Mouse (Mus musculus): ENCODE results near the gene Hdgf. TPM values are rescaled to one million over a fixed set of nuclear protein-coding genes. Genes with fewer than 3 reads are reported as not detected.

Hdgf gene
- total RNA-seq, 2 experiments from 2014 or later: 179 to 182 TPM

DNA sequence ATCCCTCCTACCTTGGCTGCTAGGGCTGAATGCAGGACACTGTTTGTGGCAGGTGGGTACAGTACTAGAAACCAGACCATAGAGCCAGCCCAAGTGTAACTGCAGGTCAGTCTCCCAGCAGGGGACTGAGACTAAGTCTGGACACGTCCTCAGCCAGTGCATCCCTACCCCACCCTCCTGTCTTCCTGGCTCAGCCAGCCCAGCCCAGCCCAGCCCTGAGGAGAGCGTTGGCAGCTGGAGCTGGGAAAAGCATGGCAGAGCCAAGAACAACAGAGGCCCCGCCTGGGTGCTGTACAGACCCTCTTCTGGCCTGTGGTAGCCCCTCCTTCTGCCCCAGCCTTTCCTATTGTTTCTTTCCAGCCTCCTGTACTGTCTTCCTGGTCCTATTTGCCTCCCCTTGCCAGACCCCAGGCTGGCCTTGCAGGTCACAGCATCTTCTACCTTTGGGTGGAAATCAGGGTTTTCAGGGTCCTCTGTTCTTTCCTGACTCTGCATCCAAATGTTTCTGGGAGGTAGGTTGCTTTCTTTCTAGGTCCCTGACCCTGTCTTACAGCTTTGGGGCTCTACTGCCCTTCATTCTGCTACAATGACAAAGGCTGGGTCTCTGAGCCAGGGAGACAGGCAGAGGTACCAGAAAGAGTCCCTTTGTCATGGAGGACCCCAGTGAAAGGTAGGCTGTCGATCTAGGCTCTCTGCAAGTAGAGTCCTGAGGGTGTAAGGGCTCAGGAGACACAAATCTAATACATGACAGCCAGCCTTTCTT, 38.9 kb downstream of the Hdgf start:
- peak in 1 of 2 experiments; percentile 43 for DNase-seq (ENCODE audit: low spot score in 2 of 2)

DNA sequence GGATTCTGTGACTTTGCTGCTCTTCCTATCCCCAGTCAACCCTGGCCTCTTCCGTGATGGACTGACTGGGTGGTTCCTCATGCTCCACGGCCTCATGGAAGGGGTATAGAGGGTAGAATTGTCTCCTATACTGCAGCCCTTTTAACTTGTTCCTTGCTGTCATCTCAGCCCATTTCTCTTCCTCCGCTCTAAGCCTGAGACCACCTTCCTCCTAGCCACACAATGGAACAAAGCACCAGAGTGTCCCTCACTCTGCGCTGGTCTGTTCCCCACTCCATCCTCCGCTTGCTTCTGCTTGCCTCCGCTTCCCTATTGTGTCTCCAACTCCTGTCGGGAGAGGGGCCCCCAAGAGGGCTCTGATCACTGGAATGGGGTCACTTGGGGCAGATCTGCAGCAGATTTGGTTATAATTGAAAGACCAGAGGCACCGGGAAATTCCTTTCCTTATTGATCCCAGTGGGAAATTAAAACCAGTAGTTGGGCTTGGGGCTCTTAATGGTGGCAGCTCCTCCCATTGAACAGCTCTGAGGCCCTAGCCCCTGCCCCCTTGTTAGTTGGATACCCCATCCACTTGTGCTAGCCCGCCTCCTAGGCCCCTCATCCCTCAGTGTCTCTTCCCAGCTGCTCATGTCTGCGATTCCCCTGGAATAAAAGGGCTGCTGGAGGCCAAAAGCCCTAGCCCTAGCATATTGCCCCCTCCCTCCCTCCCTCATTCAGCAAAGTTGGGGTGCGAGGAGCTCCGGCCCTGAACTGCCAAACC, 39.8 kb downstream of the Hdgf start:
- DNase-seq (ENCODE audit: low spot score in 2 of 2): no peak

DNA sequence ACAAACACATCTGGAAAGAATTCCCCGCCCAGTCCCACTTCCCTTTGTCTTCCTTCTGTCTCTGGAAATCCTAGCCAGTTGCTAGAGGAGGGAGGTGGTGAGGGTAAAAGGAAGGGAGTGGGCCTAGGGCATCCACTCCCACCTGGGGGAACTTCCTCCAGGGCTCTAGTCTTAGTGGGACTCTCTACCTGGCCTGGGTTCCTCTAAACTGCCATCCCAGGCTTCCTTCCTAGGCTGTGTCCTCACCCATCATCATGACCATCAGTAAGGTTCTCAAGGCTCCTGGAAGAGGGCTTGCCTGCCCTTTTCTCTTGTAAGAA, 40.4 kb downstream of the Hdgf start:
- no peak for DNase-seq (ENCODE audit: low spot score in 2 of 2)

DNA sequence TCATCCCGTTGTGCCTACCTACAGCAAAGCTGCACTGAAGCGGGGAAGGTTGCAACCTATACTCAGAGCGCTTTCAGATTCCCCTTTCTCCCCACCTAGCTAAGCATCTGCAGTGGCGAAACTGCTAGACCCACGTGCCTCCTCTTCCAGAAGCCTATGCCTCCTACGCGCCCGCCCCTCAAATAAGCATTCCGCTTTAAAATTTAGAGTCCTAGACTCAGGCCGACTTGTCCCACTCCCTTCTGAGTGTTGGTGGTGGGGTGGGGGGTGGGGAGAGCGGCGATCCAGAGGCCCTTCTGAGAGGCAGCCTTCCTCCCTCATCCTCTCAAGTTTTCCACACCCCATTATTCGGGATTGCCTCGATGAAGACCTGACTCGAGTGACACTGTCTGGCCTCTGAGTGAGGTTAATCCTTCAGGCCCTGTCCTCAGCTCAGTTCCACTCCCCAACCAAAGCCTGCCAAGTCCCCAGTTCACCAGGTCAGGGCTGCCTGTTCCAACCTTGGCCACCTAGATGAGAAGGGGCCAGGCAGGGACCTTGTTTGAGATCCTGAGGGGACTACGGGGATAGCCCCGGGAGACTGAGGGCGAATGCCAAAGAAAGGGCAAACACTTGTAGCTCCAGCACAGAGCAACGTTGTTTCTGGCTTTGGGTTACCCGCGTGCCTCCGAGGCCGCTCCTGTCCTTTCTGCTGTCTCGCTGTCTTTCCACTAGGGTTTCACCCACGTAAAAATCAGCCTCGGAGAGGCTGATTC, 41.1 kb downstream of the Hdgf start:
- no peak for DNase-seq (ENCODE audit: low spot score in 2 of 2)

DNA sequence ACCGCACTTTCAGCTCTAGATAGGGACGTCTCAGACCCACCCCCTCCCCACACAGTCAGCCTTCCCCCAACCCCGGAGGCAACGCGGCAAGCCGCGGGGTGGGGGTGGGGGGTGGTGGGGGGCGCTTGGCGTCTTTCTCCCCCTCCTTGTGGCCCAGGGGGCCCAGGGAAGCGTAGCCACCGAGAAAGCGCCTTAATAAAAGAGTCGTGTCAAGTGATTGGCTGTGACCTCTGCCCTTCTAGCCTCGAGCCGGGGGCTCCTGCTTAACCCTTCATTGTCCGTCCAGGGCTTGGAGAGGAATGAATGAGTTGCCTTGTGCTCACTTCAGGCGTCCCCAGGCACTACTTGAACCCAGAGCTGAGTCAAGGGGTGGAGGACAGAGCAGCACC, 41.7 kb downstream of the Hdgf start:
- no peak for DNase-seq (ENCODE audit: low spot score in 2 of 2)

DNA sequence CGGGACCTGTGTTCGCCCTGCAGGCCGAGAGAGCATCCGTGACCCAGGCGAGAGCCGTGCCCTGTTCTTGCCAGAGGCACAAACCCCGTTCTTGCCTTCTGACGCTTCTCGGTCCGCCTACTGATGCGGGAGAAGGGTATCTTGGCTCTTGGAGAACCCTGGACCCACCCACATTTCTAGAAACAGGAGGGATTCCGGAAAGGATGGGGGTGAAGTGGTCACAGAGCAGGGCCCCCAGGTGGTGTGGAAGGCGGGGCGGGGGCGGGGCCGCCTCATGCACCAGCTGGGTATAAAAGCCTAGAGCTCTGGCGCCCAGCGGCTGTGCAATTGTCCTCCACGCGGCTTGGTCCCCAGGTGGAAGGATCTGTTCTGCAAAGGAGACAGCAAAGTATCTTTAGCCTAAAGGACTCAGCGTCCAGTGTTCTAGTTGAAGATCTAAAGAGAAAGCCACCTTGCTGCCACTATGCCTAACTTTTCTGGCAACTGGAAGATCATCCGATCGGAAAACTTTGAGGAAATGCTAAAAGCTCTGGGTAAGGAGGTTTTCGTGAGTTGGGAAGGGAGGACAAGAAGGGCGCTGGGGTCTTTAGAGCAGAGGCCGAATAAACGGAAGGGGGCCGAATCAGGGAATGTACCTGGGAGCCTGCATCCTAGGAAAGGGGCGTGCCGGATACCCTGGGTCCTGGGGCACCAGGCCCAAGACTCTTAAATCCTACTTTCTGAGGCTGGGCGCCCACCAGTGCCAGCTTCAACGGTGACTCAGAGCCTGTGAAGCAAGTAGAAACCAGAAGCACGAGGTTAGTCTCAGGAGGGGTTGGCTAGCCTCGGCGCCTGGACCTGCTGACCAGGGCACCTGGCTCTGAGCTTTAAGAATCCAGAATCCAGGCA, 42.5 kb downstream of the Hdgf start, which contains the start of gene Crabp2:
Gene Crabp2, plus strand, starts transcription at position 289 of the 888 bp plus-strand sequence.
- no peak for DNase-seq (ENCODE audit: low spot score in 2 of 2)

DNA sequence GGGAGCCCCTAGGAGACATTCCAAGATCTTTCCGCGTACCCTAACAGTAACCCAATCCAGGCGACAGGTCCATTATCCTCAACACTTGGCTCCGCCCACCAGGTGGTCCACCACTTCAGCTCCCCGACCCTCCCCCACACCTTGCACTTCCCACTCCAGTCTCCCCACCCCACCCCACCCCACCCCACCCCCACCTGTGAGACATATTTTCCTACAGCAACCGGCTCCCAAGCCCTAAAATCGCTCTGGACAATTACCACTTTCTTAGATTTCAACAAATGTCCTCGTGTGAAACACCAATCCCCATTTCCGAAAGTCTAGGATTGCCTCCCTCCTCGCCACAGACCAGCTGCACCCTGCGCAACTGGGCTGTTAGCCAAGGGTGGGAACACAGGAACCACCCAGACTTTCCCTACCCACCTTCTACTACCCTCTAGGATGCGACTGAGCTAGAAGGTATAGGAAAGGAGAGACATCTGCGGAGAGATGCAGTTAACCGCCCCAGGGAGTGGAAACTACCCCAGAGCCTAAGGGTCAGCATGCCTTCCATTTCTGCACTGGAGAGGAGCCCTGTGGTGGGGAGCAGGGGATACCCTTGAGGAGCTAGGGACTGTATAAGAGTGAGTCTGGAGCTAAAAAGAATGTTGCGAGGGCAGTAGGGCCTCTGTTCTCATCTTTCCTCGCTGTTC, 43.3 kb downstream of the Hdgf start:
- no peak for DNase-seq (ENCODE audit: low spot score in 2 of 2)

DNA sequence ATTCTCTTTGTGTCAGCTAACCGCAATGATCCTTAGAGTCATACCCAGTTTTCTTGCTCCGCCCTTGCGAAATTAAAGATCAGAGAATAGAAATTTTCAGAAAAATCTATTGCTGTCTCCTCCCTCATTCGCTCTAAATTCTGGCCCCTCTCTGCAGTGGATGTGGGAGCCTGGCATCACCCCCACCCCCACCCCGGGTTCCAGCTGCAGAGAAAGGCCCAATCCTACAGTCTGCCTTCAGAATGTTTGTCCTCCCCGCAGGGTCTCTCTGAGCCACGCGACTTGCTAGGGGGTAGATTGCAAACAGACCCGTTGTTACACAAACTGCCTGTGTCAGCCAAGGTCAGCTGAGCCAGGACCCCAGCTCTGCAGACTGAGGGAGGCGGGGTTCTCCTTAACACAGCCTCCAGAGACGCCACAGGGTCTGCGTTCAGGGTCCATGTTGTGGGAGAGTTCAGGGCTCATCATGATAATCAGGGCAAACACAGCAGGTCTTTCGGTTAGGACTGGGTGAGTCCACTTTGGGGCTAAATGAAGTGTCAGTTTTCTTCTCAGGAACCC, 43.9 kb downstream of the Hdgf start:
- DNase-seq (ENCODE audit: low spot score in 2 of 2): no peak

DNA sequence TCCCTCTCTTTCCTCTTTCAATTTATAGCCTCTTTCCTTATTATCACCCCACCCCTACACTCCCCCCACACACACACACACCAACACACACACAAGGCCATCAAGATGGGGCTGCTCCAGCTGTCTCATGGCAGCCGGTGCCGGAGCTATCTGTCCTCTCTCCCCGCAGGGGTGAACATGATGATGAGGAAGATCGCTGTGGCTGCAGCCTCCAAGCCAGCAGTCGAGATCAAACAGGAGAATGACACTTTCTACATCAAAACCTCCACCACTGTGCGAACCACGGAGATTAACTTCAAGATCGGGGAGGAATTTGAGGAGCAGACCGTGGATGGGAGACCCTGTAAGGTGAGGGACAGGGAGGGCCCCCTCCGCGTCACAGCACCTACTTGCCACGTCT, 45.8 kb downstream of the Hdgf start:
- no peak for DNase-seq (ENCODE audit: low spot score in 2 of 2)

DNA sequence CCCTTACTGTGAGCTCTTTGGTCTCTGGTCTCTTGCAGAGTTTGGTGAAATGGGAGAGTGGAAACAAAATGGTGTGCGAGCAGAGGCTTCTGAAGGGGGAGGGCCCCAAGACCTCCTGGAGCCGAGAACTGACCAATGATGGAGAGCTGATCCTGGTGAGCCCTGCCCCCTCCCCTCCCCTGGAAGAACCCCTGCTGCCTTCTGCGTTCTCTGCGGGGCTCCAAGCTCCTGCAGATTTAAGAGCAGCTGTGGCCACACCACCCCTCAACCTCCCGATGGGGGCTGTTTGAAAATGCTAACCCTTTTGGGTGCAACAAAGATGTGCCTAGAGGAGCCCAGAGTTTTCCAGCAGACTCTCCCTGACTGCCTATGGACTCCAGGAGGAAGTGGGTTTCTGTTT, 46.3 kb downstream of the Hdgf start:
- DNase-seq (ENCODE audit: low spot score in 2 of 2): peak in 1 of 2 experiments; percentile 43

DNA sequence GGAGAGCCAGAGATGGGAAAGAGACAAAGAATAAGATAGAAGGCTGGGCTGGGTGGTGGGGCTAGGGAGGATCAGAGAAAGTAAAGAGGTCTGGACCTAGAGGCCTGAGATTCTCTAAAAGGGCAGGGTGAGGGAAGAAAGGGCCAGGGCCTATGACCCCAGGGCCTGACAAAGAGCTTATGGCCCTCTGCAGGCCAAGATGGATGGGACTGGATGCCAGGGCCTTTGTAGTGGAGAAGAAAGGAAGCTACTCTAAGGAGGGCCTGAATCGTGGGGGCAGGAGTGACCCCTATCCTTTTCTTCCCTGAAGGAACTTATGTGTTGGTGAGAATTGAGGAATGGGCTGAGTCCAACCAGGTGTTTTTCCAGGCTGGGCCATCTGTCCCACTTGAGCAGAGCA, 51.9 kb downstream of the Hdgf start:
- no peak for DNase-seq (ENCODE audit: low spot score in 2 of 2)

DNA sequence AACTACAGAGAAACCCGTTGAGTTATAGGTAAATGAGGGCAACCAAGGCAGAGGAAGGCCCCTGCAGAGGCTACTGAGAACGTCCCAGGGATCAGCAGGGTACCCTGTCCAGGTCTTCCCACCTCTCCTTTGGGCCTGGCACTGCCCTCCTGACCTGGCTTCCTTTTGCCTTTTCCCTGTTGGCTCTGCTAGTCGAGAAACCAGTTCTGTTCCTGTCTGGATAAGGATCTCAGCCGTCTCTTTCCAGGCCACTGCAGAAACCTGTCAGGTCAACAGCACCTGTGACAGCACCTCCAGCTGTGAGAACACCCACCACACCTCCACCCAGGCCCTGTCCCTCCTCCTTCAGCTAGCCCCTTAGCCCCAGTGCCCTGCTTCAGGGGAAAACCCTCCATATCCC, 52.4 kb downstream of the Hdgf start:
- no peak for DNase-seq (ENCODE audit: low spot score in 2 of 2)

DNA sequence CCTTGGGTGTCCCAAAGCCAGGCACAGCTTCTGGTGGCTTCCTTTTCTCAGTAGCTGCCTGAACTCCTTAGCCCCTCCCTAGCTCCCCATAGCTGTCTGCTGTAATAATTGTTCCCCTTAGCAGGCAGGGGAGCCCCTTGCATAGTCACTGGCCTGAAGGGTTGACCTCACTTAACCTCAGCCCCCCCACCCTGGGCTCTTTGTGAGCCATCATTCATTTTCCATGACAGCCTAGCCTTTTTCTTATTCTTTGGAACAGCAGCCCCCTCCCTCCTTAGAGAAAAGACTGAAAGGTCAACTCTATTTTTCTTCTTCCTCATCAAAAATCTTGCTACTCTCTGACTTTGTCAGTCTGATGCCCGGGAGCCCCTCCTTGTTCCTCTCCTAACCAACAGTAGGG, 52.8 kb downstream of the Hdgf start:
- DNase-seq (ENCODE audit: low spot score in 2 of 2): no peak

DNA sequence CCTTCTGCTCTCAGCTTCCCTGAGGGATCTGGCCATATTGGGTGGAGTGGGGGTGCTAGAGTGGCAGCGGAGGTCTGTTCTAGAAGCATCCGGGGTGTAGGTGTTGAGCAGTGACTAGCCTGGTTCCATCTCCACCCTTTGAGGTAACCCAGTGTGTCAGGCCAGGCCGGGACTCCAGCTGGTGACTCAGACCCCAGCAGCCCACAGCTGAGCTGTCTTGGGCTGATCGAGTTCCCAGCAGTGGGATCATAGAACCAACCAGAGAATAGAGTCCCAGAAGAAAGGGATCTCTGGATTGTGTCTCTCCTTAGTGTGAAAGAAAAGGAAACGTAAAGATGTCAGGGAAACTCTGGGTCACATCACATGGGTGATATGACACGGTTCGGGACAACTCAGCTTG, 53.2 kb downstream of the Hdgf start:
- DNase-seq (ENCODE audit: low spot score in 2 of 2): no peak

DNA sequence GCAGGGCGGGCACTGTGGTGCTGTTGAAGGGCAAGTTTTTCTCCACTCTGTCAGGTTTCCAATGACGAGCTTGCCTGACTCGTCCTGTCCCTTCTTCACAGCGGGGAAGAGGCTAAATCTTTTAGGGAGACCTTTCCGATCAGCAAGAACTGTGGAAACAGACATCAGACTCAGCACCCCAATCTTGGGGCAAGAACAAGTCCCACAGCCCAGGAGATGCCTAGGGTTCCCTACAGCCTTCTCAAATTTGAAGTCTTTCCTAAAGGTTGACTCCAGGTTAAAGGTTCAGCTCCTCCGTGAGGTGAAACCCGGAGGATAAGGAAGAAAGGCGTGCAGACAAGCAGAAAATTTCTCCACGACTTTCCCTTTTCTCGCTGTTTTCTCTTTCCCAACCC, 54.1 kb downstream of the Hdgf start:
- DNase-seq (ENCODE audit: low spot score in 2 of 2): no peak

DNA sequence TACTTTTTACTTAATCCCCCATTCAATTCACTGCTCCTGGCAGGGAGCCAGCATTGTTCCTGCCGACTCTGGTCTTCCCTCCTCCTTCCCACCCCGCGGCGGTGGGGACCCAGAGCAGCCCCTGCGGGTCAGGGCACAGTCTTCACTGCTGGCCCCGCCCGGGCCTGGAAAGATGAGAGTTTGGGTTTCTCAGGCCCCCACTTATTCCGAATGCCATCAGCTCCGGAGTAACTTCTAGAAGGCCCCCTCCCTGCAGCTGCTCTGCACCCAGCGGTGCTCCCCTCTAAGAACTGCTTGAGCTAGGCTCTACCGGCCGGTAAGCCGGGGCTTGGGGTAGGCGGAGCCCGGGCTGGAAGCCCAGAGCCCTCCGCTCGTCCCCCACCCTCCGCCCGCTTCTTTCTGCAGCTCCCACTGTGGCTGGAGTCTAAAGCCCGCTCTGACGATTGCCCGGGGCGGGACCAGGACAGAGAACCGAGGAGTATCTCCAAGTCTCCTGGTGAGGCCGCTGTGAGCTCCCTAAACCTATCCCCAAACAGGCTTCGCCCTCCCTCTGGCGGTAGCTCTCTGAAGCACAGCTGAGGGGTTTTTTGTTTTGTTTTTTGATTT, 54.6 kb downstream of the Hdgf start:
- peak; percentile 84 to 92 for DNase-seq (ENCODE audit: low spot score in 2 of 2)
